Mouse (Mus musculus): Measurements from ENCODE around the gene Gm45785.

Gm45785 gene

DNA sequence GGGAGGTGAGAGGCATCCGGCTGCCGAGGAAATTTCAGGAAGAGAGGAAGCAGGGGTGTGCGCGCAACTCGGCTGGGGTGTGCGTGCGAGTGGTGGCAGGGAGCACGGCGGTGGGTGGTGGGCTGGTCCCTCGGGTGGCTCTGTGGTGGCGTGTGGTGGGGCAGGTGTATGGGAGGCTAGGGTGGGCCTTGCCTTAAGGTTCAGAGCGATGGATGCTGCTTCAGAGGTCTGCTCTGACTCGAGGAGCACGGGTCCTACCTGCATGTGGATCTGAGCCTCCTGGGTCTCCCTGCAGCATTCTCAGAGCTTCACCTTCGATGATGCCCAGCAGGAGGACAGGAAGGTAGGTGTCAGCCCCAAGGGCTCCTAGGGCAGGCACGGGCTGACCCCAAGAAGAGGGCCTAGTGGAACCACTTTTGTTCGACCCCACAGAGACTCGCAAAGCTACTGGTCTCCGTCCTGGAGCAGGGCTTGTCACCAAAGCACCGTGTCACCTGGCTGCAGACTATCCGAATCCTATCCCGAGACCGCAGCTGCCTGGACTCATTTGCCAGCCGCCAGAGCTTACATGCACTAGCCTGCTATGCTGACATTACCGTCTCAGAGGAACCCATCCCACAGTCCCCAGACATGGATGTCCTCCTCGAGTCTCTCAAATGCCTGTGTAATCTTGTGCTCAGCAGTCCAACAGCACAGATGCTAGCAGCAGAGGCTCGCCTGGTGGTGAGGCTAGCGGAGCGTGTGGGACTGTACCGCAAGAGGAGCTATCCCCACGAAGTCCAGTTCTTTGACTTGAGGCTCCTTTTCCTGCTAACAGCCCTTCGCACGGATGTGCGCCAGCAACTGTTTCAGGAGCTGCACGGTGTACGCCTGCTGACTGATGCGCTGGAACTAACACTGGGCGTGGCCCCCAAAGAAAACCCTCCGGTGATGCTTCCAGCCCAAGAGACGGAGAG lies 1.7 kb upstream of the Gm45785 start, which contains the start of gene Bet1l:
TSS of gene Bet1l (minus strand) at position 28 of the 956 bp plus-strand sequence.
- no peak for DNase-seq (ENCODE audit: extremely low read depth, low read depth)

DNA sequence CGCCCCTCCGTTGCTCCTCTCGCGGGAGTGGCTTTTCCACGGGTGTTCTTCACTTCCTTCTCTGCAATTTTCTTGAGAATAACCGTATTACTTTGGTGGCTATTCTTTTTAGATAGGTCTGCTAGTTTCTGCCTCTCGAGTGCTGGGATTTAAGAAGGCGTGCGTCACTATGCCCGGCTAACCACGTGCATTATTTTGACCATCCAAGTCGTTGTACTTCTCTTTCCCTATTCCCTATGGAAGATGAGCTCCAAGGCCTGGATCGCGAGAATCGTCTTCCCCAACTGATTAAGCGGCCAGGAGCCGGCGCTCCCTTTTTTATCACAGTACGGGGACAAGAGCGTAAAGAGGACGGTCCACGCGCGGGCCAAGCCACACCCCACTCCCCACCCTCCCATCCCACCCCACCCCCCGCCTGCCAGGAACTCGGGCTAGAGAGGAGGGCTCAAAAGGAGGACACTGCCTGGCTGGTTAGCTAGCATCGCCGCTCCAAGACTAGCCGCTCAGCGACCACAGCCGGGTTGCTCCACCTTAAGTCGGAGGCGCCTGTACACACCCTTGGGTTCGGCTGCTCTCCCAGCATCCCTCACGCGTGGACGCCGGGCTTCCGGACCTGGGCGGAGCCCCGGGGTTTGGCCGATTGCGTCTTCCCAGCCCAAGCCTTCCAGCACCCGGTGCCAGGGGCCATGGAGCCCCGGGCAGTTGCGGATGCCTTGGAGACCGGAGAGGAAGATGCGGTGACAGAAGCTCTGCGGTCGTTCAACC lies 836 bp upstream of the Gm45785 start, which contains the start of gene Ric8a:
TSS of gene Ric8a (plus strand) at position 173 of the 765 bp plus-strand sequence.
- peak; percentile 64 for DNase-seq (ENCODE audit: extremely low read depth, low read depth)

DNA sequence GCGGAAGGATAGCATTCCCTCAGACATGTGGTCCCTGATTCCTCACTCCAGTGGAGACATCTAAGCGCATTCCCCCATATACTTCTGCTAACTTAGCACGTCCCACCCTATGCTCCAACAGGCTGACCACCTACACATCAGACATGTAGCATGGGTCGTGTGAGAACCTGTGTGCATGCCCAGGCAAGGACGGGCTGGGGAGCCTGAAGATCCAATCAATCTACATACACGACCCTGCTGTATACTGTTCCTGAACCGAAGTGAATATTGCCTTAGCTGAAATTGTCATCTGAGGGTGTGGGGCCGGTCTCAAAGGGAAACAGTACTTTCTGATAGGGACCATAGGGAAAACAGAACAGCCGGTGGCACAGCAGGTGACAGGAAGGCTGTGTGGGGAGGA lies 950 bp downstream of the Gm45785 start:
- DNase-seq (ENCODE audit: extremely low read depth, low read depth): no peak

DNA sequence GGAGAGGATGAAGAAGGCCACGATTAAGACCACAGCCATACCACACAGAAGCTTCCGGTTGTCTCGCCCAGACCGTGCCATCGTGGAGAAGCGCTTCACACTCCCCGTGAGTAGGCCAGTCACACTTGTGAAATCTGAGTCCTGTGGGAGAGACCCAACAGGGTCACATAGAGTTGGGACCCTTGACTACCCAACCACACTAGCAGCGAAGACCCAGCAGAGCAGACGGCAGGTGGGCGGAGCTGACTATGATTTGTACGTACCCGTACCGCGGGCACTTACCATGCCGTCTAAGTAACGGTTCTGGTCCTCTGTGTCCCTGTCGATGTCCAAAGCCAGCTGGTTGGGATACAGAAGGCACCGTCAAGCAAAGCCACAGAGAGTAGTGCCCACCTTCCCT lies 1.6 kb downstream of the Gm45785 start:
- no peak for DNase-seq (ENCODE audit: extremely low read depth, low read depth)

DNA sequence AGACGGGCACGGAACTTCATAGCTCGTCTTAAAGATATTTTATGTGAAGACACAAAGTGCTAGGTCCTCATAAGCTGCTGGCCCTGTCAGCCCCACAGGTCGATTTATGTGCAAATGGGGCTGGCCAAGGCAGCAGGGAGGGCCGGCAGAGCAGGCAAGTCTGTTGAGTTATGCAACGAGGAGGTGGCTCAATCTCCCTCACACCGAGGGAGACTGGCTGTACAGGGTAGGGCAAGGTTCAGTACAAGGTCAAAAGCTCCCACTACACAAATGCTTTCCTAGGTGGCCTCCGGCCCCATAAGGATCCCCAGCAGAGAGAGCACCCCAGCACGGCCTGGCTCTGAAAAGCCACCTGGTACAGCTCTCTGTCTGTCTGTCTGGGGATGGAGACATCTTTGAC lies 2.7 kb downstream of the Gm45785 start:
- DNase-seq (ENCODE audit: extremely low read depth, low read depth): no peak

DNA sequence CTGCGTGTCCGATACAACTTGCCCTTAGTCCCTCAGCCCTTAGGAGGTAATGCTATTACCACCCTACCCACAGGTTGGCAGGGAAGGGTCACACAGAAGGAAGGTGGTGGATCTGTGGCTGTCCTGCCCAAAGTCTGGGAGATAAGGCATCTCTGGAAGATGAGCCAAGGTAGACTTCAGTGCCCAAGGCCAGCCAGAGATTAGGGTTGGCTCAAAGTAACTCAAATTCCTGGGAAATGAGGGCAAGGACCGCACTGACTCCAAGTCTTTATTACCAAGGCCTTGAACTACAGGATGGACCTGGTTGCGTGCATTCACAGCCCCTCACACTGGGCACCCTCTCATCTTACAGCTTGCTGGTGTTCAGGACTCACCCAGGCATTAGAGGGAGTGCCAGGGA lies 4.2 kb downstream of the Gm45785 start:
- no peak for DNase-seq (ENCODE audit: extremely low read depth, low read depth)

DNA sequence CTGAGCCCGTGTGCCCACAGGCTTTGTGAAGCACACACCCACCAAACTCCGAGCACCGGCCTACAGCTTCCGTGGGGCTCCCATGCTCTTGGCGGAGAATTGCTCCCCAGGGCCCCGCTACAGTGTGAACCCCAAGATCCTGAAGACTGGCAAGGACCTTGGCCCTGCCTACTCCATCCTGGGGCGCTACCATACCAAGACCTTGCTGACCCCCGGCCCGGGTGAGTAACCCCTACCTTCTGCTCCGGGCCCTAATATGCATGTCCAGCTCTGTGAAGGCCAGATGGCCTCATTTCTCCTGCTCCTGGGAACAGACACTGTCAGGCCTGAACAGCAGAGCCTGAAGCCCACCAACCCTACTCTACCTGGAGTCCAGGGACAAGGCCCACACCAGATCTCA lies 7.5 kb downstream of the Gm45785 start:
- DNase-seq (ENCODE audit: extremely low read depth, low read depth): no peak

DNA sequence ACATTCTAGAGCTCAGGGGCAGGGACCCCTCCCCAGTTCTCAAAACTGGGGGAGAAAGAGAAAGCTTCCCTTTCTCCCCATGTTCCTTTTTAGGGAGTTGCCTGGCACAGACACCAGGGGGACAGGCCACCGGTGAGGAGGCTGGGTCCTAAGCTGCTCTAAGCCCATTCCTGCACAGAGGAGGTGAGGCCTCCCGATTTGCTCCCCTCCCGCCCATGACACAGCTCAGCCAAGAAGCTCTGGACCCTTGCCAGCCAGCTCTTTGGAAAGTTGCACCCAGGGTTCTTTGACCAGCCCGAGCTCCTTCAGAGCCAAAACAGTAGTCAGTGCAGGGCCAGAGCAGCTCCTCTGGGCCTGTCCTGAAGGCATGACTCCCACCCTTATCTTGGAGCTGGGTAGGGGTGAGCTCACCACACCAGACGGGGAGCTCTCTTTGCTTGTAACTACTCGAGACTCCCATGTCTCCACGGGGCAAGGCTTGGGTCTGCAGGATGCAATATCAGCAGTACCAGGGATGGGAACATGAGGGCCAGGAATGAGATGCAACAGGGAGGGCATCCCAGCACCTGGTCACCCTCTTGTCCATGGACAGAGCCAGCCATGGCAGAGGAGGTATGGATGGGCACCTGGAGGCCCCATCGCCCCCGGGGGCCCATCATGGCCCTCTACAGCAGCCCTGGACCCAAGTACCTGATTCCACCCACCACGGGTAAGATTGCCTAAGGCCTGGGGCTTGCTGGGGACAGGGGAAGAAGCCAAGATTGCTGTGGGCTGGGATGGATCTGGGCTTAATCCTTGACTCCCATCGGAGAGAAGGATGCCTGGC lies 8.2 kb downstream of the Gm45785 start, which contains the start of gene Odf3:
TSS of gene Odf3 (plus strand) at position 51 of the 826 bp plus-strand sequence.
- DNase-seq (ENCODE audit: extremely low read depth, low read depth): no peak

DNA sequence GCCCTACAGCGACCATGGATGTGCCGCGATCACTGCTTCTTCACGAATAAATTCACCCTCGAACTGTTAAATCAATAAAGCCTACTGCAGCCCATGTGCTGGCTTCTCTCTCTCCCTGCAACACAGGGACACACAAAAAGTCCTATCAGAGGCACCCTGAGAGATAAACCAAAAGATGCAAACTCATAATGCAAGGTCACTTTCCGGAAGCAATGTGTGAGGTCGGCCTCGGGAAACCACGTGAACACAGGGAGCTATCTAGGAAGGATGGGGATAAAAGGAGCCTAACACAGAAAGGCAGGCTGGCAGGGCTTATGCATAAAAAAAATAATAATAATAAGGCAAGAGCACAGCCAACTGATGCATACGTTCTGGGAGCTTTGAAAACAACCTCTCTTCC lies 9.5 kb downstream of the Gm45785 start:
- no peak for DNase-seq (ENCODE audit: extremely low read depth, low read depth)

DNA sequence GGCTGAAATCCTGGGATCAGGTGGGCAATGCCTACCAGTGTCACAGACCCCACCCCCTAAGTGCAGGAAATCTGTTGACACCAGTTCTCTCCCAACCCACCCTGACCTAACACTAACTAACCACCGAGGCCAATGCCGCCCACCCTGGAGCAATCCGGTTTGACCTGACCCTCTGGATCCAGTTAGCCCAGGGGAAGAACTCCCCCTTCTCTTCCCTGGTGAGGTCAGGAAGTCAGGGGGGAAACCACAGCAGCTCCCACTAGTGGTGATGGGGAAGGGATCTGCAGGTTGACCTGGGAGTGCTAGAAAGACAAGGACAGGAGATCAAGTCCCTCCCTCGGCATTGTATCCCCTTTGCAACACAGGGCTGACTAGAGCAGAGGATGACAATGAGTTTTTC lies 10.4 kb downstream of the Gm45785 start:
- DNase-seq (ENCODE audit: extremely low read depth, low read depth): no peak

DNA sequence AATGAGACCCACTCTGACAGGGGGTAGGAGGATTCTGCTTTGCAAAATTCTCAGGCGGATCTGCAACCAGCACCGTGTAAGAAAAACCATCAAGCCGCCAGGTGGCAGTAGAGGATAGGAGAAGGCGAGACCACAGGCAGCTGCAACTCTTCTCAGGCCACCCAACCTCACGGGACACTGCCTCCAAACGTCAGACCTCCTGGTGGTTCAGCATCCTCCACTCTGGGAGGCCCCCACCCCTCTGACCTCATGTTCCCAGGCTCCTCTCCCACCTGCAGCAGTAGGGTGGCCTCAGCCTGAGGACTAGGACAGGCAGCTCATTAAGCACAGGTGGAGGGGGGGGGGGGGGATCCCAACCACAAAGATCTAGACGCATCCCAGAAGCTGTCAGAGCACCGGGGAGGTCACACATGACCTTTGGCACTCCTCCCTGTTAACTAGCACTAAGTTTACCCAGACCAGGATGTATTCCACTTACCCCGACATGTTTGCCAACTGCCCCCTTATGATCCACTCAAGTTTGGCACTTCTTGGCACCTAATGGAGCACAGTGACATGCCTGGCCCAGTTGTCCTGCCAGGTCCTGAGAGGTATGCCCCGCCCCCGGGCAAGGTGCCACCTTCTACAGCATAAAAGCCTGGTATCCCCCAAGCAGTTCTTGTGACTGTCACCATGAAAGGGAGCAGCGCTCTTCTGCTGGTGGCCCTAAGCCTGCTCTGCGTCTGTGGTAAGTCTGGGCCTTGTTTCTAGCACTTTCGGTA lies 11.0 kb downstream of the Gm45785 start, which contains the start of gene Scgb1c1:
TSS of gene Scgb1c1 (plus strand) at position 643 of the 761 bp plus-strand sequence.
- peak; percentile 57 for DNase-seq (ENCODE audit: extremely low read depth, low read depth)

DNA sequence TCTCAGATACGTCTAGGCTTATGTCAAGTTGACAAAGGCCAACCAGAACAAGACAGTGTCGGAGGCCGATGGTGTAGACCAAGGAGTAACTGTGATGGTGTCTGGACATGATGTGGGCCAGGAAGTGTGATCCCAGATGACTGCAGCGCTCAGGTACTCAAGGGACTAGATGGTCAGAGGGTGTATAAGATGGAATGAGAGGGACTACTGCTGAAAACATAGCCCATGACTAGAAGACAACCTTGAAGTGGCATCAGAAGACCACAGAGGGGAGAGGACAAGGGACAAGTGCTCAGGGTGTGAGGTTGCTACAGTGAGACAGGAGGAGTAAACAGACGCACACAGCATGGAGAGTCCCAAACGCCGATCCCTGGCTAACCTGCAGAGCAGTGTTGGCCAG lies 12.3 kb downstream of the Gm45785 start:
- no peak for DNase-seq (ENCODE audit: extremely low read depth, low read depth)

DNA sequence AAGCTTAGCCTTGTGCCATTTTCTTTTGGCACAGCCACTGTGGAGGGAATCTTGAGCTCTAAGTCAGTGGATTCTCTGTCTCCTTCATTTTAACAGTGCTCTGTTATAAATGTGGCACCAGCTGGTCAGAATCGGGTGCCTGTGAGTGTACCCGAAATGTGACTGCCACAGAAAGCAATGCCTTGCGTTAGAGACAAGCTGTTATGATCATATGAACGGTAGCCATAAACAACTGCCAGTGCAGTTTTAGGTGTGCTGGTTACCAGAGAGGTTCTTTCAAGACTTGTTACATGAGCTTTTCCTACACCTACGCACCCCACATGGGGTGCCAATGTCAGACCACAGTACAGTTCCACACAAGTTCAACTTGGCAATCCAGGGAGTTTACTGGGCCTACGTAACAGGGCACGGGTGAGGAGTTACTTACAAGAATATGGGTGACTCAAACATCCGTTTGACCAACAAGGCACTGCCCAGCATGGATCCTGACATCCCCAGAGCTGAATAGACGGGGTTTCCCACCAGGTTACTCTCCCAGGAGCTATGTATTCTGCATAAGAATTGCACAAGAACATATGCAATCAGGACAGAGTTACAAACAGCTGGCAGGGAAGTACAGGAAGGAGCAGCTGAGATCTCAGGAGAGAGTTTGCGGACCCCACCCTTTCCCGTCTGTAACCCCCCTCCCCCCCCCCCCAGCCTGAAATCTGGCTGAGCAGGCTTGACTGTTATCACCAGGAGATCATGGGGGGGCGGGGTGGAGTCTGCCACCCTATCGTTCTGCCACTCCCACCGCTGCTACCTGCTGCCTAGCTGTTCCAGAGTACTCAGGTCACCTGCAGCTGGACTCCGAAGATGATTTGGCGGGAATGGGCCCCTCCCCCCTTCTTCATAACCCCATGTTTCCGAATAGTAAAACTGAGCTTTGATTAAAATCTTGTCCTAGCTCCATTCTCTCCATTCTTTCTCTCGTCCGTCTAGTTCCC lies 15.1 kb downstream of the Gm45785 start:
- DNase-seq (ENCODE audit: extremely low read depth, low read depth): no peak

DNA sequence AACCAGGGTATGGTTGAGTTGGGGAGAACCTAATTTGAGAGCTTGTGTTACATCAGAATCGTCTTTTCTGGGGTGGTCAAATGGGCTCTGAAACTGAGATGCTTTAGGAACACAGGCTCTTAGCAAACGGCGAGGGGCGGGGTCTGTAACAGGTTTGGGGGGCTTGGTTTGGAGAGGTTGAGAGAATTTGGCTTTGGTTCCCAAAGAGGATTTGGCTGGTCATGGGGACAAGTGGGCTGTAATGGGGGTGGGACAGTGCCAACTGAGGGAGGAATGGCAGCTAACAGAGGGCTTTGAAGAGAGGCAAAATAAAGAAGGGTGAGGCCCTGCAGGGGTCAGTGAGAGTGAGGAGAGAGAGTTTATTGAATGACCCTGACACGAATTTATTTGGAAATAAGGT lies 16.6 kb downstream of the Gm45785 start:
- no peak for DNase-seq (ENCODE audit: extremely low read depth, low read depth)

DNA sequence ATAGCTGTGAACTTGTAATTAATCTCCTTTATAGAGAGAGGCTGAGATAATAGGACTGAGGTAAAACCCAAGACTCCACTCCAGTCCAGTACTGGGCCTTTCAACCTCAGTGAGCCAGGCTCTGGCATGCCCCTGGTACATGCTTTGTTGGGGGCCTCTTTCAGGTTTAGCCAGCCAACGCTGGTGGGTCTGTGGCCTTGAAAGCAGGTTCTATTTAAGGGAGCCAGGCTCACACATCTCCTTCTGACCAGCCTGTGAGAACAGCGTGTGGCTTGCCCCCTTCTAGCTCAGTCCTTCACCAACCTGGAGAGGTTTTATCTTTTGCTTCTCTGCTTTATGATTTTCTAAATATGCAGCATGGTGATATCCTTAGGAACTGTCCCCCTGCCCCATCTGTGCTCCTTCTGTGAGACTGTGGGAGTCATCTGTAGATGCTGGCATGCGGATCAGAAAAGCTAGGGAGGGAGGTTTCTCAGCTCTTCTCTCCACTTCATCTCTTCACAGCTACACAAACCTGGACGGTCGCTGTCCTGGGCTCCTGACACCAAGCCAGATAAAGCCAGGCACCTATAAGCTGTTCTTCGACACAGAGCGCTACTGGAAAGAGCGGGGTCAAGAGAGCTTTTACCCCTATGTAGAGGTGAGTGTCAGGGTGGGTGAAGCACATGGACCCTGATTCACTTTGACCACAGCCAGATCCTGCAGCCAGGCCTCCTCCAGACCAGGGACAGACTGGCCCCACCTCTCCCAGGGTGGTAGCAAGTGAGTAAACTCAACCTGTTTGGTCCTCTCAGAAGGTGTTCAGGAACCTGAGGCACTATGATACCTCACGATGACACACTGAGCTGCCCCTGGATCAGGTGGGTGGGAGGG lies 19.7 kb downstream of the Gm45785 start:
- DNase-seq (ENCODE audit: extremely low read depth, low read depth): no peak

DNA sequence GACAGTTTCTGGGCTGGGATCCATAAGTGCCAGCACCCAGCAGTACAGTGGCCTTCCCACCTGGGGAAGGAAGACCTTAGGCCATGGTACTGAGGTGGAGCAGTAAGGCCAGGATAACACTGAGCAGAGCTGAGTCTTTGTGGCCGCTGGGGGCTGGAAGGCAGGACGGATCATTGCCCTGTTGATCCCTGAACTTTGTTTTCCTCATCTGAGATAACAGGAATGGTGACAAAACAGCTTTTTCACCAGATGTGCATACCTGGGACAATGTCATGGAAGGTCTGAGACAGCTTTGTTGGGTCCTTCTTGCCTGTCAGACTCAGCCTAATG lies 20.4 kb downstream of the Gm45785 start:
- DNase-seq (ENCODE audit: extremely low read depth, low read depth): no peak

DNA sequence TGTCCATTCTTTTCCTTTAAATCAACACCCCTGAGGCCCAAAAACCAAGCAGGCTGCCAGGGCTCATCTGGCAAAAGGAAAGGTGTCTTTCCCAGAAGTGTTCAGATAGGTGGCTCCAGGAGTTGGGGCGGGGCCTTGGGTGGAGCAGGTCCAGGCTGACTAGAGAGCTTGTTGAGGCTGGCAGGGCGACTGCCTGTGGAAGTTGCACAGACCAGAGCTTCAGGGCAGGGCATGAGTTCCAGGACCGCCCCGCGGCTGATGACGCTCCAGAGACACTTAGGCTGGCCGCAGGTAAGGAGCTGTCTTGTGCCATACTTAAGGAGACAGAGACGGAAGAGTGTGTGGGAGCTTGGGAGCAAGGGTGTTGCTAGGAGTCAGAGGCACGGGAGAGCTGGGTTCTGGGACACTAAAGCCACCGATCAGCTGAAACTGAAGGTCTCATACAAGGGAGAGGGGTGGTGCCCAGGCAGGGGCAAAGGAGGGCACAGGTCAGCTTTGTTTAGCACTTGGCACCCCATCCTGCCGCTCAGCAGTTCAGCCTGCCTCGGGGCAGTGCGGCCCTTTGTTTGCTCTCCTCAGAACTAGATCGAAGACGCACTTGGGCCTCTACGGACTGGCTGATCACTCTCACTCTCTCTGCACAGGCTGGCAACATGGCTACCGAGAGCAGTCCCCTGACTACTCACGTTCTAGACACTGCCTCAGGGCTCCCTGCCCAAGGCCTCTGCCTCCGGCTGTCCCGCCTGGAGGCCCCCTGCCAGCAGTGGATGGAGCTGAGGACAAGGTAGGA lies 21.0 kb downstream of the Gm45785 start, which contains the start of gene Urah:
TSS of gene Urah (plus strand) at position 51 of the 790 bp plus-strand sequence.
- DNase-seq (ENCODE audit: extremely low read depth, low read depth): no peak

DNA sequence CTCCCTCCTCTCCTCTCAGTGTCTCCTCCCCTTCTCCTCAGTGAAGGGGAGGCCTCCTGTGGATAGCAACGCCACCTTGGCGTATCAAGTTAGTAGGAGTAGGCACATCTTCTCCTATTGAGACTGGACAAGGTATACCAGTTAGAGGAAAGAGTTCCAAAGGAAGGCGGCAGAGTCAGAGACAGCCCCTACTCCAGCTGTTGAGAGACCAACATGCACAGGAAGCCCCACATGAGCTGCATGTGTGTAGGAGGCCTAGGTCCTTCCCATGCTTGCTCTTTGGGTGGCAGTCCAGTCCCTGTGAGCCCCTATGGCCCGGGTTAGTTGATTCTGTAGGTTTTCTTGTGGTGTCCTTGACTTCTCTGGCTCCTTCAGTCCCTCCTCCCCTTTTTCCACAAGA lies 22.8 kb downstream of the Gm45785 start:
- no peak for DNase-seq (ENCODE audit: extremely low read depth, low read depth)
